Mouse (Mus musculus) spleen, adult 2 months (tissue): ENCODE results near the gene Olfr77. TPM values are rescaled to one million over a fixed set of nuclear protein-coding genes. Genes with fewer than 3 reads are reported as not detected.

Experiments
- DNase-seq, 2 experiments: peaks; one replicate each; pipeline versions ENCODE4 v3.0.0 to v3.0.0-alpha.2; 2012 to 2021; ENCODE audit warnings: low spot score in 2 of 2, low read depth in 1 of 2
- H3K27ac ChIP-seq: fragments of 200-500 bp; 2 replicates; pipeline ENCODE4 v1.5.1; 2012; ENCODE audit warnings: low read length, inconsistent platforms; ENCODE audit not compliant: insufficient read depth
- H3K27me3 ChIP-seq: fragments of 200-500 bp; 2 replicates; pipeline ENCODE4 v1.6.1; 2012; ENCODE audit warnings: mild to moderate bottlenecking, moderate library complexity, low read length, inconsistent platforms; ENCODE audit not compliant: control insufficient read depth, insufficient read depth
- H3K36me3 ChIP-seq: fragments of 200-500 bp; 2 replicates; pipeline ENCODE4 v1.6.1; 2012; ENCODE audit warnings: mild to moderate bottlenecking, low read length, inconsistent platforms; ENCODE audit not compliant: control insufficient read depth, insufficient read depth
- H3K4me1 ChIP-seq: fragments of 200-500 bp; 2 replicates; pipeline ENCODE4 v1.6.1; 2011; ENCODE audit warnings: inconsistent platforms; ENCODE audit not compliant: control insufficient read depth, insufficient read depth, insufficient read length
- H3K4me3 ChIP-seq: fragments of 200-500 bp; 2 replicates; pipeline ENCODE4 v1.5.1; 2011; ENCODE audit warnings: mild to moderate bottlenecking, inconsistent platforms; ENCODE audit not compliant: insufficient read depth, insufficient read length; ENCODE audit errors: extremely low read depth
- CTCF ChIP-seq: fragments of 200-500 bp; IDR thresholded peaks from 2 replicates; pipeline ENCODE4 v1.5.1; 2011; ENCODE audit warnings: mild to moderate bottlenecking, inconsistent platforms; ENCODE audit not compliant: insufficient read depth, insufficient read length, insufficient replicate concordance; ENCODE audit errors: extremely low read depth
- POLR2A ChIP-seq: fragments of 200-500 bp; IDR thresholded peaks from 2 replicates; pipeline ENCODE4 v1.6.1; 2011; ENCODE audit warnings: low read depth, low read length, inconsistent platforms
- WGBS: fragments of 180-500 bp; shearing (Covaris S2); methylation state at CpG from one replicate; pipeline ENCODE4 v1.1.7; 2018; 5-methylcytosine and 5-hydroxymethylcytosine counted together
- polyA plus RNA-seq: library from polyadenylated mRNA; depleted of rRNA; stranded (reverse); fragments of >200 nt; gene quantifications from 2 replicates; pipeline ENCODE4 v1.2.3, GENCODE M21; 2012; rRNA removed

Gene Olfr77
- not detected in 2 replicates for polyA plus RNA-seq

DNA sequence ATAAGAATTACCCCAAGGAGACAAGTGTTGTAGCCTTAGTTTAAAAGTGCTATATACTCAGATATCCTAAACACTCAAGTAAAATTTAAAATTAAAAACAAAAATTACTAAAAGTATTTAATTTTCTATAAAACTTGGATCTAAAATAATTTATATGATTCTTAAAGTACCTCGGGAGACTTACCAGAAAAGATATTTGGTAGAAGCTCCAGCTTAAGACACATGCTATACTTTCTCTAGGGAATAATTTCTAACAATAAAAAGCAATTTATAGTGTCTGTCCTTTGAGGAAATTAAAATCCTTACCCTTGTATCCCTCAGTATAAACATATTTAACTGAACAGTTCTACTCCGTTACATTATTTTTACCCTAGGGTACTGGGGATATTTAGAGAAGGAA is at the start of gene Olfr77:
TSS of gene Olfr77 (plus strand) at position 301 of the 400 bp plus-strand sequence.
- no peaks in the 10 kb centered on the region for H3K4me1 ChIP-seq
- TF ChIP-seq POLR2A (no peak), CTCF (no peak)
- H3K27me3 ChIP-seq = no peaks in the 10 kb centered on the region
- H3K4me3 ChIP-seq = no peak within 1 kb of the TSS
- 89% methylated on average over 2 of the region's 2 CpGs for WGBS
- H3K36me3 ChIP-seq = no peaks in the 10 kb centered on the region
- H3K27ac ChIP-seq = no peak within 1 kb of the TSS
- no peak for DNase-seq

DNA sequence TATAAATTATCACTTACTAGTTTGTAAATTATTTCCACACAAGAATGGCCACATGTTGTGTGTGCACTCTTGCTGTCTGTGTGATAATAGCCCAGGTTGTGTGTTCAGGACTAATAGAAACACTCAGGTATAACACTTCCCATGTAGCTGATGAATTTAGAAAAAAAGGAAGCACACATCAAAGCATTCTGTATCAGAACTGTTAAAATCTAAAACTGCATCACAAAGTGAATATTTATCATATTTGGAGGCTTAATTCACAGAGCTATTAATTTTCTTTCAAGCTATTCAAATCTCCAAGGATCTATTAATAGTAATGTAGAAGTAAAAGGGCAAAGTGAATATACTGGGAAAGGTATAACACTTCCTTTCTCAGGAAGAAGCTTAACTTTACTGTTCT is 28.8 kb upstream of the Olfr77 start, which contains the start of gene Olfr862:
TSS of gene Olfr862 (minus strand) at position 101 of the 400 bp plus-strand sequence.
- Histone ChIP-seq H3K4me3 (no peak within 1 kb of the TSS), H3K27me3 (no peaks in the 10 kb centered on the region), H3K36me3 (no peaks in the 10 kb centered on the region), H3K4me1 (no peaks in the 10 kb centered on the region), H3K27ac (no peak within 1 kb of the TSS)
- DNase-seq = no peak
- no peak for TF ChIP-seq POLR2A
- TF ChIP-seq CTCF = no peak

DNA sequence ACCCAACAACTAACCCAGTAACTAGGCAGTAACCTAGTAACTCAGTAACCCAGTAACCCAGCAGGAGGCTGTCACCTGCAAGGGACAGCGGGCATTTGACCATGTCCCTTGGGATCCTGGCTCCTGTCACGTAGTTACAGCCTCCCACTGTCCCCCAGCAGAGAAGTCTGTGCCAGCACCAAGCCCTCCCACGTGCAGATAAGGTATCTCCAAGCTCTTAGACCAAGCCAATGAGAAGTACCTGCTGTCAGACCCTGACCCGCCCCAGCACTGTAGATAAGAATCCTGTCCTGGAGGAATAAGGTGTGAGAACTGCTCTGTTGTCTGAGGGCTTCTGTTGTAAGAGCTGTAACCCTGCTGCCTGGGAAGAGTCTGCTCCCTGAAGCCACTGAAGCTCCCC is 5.5 kb upstream of the Olfr77 start:
- Histone ChIP-seq H3K4me1 (no peaks in the 10 kb centered on the region), H3K27ac (no peak overlapping the region), H3K36me3 (no peaks in the 10 kb centered on the region), H3K4me3 (no peak overlapping the region), H3K27me3 (no peaks in the 10 kb centered on the region)
- TF ChIP-seq CTCF (no peak), POLR2A (no peak)
- no peak for DNase-seq
- WGBS = 51% methylated on average over 4 of the region's 4 CpGs

Other genes with a start within 250 kb of the Olfr77 start
- gene Olfr857, start 207.4 kb upstream of the Olfr77 start, polyA plus RNA-seq = not detected in 2 replicates
- not detected in 2 replicates for gene Olfr58, start 136.6 kb upstream of the Olfr77 start, polyA plus RNA-seq
- not detected in 2 replicates for gene Olfr859, start 112.0 kb upstream of the Olfr77 start, polyA plus RNA-seq
- not detected in 2 replicates for gene Olfr860, start 67.1 kb upstream of the Olfr77 start, polyA plus RNA-seq
- gene Olfr862, start 28.9 kb upstream of the Olfr77 start, polyA plus RNA-seq = not detected in 2 replicates
- not detected in 2 replicates for gene Olfr866, start 111.2 kb downstream of the Olfr77 start, polyA plus RNA-seq
- not detected in 2 replicates for gene Olfr867, start 140.7 kb downstream of the Olfr77 start, polyA plus RNA-seq
- not detected in 2 replicates for gene Olfr868, start 181.8 kb downstream of the Olfr77 start, polyA plus RNA-seq
- gene Olfr869, start 212.1 kb downstream of the Olfr77 start, polyA plus RNA-seq = not detected in 2 replicates